Mouse (Mus musculus) lung, postnatal 14 days (tissue): ENCODE measurements at regions not wholly inside any gene's neighbourhood (a gene's known extent, or its start where the extent isn't known, plus 50 kb on each side); places are given as distances from the start of the nearest gene placed in this dataset.

Experiments
- DNase-seq: peaks from one replicate; pipeline ENCODE4 v3.0.0; 2021

DNA sequence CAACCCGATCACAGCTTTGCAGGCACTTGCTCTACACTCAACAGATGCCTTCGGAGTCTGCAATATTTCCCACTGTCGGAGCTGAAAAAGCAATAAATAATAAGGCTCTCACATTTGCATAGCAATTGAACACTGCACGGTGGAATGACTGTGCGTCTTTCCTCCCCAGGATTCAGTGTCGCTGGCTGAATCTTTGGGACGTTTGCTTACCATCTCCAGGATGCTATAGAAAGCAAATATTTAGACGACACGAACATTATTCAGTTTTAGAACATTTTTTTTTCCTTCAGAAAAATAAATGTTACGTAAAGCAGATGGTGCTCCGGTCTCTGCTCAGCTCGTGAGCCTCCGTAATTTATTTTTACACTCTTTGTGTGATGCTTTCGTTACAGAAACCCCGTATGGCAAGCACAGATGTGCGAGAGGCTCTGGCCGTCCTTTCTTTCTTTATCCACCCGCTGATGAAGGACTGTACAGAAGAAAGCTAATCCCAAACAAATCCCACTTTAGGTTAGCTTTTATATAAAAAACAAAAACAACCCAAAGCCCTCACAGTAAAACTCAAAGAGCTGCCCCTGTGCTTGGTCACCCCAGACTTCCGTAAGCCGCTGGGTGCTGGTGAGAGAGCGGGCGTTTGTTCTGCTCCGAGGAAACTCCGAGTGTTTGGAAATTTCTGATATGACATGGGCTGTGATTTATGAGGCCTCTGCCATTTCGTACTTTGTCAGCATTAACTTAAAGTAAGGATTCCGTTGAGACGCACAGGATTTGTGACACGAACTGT lies 464.3 kb downstream of the Ajap1 start:
- DNase-seq = no peak

GRCm38 (mm10) chr4:153017816-153018137 lies 464.8 kb downstream of the Ajap1 start:
- DNase-seq = no peak

DNA sequence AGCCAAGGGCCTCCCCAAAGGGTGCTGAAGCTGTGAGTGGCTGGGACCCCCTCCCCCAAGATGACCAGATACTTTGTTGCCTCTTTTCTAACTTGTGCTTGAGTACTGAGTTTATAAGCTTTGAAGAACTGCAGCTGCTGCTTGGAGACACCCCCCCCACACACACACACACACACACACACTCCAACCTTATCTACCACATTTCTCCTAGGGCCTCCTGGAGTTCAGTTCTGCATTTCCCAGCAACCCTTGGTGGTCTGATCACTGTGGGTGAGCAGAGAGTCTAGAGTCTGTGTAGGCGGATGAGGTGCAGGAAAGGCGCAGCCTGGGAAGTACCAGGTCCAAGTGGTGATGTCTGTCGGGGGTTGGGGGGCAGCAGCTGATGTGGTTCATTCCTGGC lies 479.3 kb downstream of the Ajap1 start:
- no peak for DNase-seq

- DNase-seq = no peak
Observed at GRCm38 (mm10) chr4:153002516-153002915, 480.1 kb downstream of the Ajap1 start.

GRCm38 (mm10) chr4:153001761-153002160 lies 480.9 kb downstream of the Ajap1 start:
- DNase-seq = no peak

GRCm38 (mm10) chr4:152999526-152999925 lies 483.1 kb downstream of the Ajap1 start:
- no peak for DNase-seq

DNA sequence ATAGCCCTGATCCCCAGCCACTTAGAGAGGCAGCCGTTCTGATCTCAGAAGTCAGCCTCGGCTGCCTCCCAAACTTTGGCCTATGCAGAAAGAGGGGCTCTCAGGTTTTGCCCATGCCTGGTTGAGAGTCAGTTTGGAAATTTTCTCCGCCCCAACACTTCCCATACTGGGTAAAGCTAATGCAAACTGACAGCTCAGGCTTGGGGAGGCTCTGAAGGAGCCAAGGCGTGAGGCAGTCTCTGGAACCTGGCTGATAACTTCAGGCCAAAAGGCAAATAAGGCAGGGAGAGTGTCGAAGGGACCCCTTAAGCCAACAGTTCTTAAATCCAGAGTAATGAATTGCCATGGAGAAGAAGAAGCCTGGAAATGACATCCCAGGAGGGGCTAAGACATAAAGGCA lies 485.4 kb downstream of the Ajap1 start:
- no peak for DNase-seq

DNA sequence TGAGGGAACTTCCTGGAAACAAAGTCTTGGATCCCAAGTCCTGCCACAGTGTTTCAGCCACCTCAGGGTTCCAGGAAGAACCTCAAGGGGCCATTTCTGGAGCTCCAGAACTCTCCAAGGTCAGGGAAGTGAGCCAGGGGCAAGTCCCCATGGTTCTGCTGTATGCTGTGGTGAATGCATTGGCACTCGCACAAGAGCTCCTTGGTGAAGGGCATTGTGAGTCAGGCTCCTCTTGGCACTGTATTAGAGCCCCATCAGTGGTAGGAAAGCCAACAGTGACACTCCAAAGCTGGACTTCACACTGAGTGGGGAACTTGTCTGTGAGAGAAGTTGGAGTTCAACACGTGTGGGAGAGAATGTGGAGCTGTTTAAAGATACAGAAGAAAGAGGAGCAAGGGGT lies 486.0 kb downstream of the Ajap1 start:
- DNase-seq = no peak

DNA sequence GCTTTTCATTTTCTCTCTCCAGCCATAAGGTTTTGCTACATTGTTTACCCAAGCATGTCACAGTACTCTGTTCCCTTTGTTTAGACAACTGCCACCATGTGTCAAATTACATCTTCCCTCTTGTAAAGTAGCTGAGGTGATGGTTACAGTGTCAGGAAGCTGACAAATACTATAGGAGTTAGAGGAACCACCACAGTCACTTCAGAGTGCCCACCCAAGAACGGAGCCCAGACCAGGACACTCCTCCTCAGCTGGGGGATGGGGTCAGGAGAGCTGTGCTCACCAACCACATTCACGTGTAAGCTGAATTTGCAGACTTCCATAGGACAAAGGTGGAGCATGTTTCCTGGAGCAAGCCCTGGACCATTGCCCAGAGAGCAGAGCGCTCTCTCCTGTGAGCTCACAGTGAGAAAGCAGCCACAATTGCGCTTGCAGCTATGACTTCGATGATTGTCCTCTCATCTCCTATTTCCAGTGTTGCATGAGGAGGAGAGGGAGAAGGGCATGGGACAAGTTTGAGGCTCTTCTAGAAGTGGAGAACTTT lies 487.5 kb downstream of the Ajap1 start:
- no peak for DNase-seq

DNA sequence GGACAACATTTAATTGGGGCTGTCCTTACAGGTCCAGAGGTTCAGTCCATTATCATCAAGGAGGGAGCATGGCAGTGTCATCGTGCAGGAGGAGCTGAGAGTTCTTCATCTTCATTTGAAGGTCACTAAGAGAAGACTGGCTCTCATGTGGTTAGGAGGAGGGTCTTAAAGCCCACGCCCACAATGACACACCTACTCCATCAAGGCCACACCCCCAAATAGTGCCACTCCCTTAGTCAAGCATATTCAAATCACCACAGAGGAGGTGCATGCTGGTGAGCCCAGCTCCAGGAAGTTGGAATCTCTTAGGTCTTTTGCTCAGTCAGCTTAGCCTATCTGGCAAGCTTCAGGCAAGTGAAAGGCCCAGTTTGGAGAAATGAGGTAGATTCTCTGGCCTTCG lies 488.4 kb downstream of the Ajap1 start:
- no peak for DNase-seq

GRCm38 (mm10) chr4:152990266-152990665 lies 492.3 kb downstream of the Ajap1 start:
- DNase-seq = no peak

DNA sequence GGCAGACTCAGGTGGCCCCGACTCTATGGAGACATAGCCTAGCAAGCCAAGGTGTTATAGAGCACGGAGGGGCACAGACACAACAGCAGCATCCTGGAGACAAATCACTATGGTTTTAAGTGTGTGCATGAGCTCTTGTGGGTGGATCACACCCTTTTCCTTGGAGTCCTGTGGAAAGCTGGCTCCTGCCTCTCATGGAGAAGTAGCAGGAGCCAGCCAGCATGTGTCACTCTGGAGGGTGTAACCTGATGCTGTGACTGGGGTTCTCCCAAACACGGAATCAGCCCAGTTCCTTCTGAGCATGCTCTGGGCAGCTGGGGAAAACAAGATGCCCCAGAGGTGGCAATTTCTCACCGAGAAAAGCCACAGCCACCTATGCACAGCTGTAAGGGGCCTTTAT lies 494.9 kb downstream of the Ajap1 start:
- no peak for DNase-seq

DNA sequence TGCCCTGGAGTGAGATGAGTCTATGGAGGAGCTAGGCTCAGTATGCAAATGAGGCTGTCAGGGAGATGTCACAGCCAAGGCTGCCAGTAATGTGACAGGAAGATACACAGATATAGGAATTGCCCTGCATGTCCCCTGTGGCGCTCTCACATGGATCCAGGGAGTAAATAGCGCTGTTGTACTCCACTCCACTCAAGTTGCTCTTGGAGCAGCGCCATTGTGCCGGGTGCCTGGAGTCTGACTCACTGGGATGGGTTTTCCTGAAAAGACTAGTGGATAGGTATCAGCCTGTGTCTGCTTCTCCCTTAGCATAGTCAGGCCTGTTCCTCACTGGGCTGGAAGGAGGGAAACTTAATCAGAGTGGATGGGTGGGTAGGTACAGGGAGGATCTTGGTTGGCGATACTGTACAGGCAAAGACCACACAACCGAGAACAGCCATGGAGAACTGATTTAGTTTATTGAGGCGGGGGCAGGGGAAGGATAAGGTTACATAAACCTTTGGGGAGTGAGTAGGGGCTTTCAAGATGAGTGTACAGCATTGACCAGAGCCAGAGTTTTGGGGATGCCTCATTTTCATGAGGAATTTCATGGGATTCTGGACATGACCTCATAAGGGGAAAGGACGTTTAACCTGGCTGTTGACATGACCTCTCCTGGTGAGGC lies 497.5 kb upstream of the Kcnab2 start:
- no peak for DNase-seq

- DNase-seq = no peak
Observed at GRCm38 (mm10) chr4:152963001-152963400, 485.3 kb upstream of the Kcnab2 start.

DNA sequence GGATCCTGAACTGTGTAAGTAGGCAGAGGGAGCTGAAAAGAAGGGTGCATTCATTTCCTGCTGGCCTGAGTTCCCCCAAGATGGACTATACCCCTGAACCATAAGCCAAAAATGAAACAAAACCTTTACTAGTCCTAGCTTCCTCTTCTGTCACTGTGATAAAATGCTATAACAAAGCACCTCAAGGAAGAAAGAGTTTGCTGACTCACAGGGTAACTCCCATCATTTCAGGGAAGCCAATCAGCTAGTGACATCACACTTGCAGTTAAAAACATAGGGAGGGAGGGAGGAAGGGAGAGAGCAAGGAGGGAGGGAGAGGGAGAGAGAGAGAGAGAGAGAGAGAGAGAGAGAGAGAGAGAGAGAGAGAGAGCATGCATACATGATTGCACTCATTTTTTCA lies 484.5 kb upstream of the Kcnab2 start:
- no peak for DNase-seq

GRCm38 (mm10) chr4:152961677-152962076 lies 484.0 kb upstream of the Kcnab2 start:
- DNase-seq = no peak

GRCm38 (mm10) chr4:152959627-152960230 lies 482.1 kb upstream of the Kcnab2 start:
- peak; percentile 6 for DNase-seq

DNA sequence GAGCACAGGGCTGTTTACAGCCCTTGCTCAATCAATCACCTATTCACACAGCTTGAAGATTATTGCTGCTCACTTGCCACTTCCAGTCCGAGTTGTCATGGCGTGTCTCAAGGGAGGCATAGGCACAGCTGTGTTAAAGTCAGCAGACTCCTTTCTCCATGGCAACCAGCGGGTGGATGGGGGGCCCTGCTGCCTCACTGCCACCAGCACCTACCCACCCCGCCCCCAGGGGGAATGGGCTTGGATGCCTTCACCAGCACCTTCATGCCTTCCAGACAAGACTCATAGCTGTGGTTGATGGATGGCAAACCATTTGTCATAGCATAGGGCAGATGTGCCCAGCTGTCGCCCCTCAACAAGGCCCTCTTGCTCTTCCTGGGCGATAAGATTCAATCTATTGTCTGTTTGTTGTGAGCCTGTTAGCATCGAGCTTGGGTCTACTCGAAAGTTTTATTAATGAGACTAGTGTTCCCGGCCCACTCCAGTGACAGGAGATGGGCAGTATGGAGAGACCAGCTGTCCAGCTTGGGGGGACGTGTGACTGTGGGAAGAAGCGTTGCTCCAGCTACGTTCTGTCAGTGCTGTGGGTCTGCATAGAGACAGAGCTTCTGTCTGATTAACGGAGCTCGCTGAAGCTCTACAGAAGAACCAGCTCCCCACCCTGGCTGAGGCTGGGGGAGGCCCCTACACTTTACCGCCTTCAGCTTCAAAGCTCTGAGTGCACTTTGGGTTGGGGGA lies 475.7 kb upstream of the Kcnab2 start:
- DNase-seq = no peak

DNA sequence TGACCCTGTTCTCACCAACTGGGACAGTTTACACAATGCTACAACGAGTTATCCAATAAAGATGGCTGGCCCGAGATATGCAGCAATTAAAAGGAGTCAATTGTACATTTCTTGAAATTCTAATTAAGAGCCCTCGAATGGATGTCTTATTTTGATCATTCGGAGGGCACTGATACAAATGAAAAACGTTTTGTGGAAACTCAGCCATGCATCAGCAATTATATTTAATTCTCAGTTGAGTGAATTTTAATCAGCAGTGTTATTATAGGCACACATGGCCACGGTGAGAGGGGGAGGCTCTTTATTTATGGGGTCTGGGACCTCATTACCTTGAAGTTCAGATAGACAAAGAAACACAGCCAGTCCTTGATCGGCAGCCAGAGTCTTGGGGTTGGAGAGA lies 471.3 kb upstream of the Kcnab2 start:
- no peak for DNase-seq

GRCm38 (mm10) chr4:152941159-152941558 lies 463.5 kb upstream of the Kcnab2 start:
- no peak for DNase-seq

DNA sequence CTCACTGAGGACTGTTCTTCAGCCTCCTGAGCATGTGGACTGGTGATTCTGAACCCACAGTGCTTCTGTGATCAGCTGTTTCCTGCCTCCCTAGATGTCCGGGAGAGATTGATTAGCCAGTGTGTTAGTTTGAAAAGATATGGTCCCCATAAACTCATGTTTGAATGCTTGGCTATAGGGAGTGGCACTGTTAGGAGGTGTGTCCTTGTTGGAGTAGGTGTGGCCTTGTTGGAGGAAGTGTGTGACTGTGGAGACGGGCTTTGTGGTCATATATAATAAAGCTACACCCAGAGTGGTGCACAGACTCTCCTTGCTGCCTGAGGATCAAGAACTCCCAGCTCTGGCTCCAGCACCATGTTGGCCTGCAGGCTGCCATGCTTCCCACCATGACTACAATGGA lies 458.9 kb upstream of the Kcnab2 start:
- DNase-seq = no peak

DNA sequence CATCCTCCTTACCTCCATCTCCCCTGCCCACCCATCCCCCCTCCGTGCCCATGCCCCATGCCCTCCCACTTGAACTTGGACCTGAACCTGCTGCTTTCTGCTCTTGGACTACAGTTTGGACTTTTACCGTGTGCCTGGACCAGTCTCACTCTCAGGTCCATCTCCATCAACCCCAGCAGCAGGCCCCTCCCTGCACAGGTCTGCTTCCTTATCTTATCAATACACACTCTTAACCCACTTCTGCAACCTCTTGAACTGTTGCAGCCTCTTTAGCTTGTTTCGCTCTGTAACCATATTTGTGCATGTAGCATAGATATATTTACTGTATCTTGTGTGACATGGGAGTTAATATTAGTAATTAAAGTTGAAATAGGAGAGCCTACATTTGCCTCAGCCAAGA lies 457.8 kb upstream of the Kcnab2 start:
- DNase-seq = no peak

DNA sequence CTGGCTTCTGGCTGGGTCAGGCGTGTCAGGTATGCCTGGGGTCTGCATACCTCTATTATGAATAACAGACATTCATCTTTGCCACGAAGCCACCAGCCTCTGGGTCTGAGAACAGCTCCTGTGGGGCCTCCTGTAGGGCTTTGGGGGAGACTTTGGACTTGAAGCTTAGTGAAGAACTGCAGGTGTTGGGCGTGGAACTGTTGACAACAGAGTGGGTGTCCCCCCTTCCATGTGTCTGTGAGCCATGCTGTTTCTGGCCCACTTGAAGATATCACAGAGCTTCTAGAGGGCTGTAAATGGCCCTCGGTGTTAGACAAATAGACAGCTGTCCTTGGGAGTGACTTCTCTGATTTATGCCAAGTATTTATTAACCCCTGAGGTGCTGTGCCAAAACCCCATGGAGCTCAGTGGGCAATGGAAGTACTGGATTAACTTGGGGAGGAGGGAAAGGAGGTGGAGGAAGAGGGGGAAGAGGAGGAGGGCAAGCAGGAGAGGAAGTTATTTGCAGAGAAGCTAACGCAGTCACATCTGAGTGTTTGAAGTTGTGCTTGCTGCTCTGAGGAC lies 450.8 kb upstream of the Kcnab2 start:
- no peak for DNase-seq
